Mouse (Mus musculus) lung, adult 2 months (tissue): ENCODE measurements around the gene Gm26602. TPM values are rescaled to one million over a fixed set of nuclear protein-coding genes. Genes with fewer than 3 reads are reported as not detected.

Experiments used
- DNase-seq: peaks from one replicate; pipeline ENCODE4 v3.0.0; 2022
- H3K4me1 ChIP-seq: fragments of 200-500 bp; 2 replicates; pipeline ENCODE4 v1.6.1; 2011; ENCODE audit warnings: low read length; ENCODE audit not compliant: control insufficient read depth, insufficient read depth
- H3K4me3 ChIP-seq: fragments of 200-500 bp; replicated peaks from 2 replicates; pipeline ENCODE3; 2011; ENCODE audit warnings: low read depth, mild to moderate bottlenecking, control low read depth, low read length; ENCODE audit errors: extremely low read depth
- CTCF ChIP-seq: fragments of 200-500 bp; IDR thresholded peaks from 2 replicates; pipeline ENCODE4 v1.5.1; 2011; ENCODE audit warnings: mild to moderate bottlenecking, low read length, control low read depth; ENCODE audit not compliant: insufficient read depth
- POLR2A ChIP-seq: fragments of 200-500 bp; IDR thresholded peaks from 2 replicates; pipeline ENCODE4 v1.6.1; 2011; ENCODE audit warnings: low read depth, mild to moderate bottlenecking, control low read depth, low read length, borderline replicate concordance; ENCODE audit errors: extremely low read depth
- WGBS: fragments of 180-500 bp; shearing (Covaris S2); methylation state at CpG from one replicate; pipeline ENCODE4 v1.1.7; 2018; 5-methylcytosine and 5-hydroxymethylcytosine counted together
- polyA plus RNA-seq: library from polyadenylated mRNA; depleted of rRNA; stranded (reverse); fragments of >200 nt; gene quantifications from 2 replicates; pipeline ENCODE4 v1.2.3, GENCODE M21; 2012

Gene Gm26602
- polyA plus RNA-seq, 1 experiment = not detected

DNA sequence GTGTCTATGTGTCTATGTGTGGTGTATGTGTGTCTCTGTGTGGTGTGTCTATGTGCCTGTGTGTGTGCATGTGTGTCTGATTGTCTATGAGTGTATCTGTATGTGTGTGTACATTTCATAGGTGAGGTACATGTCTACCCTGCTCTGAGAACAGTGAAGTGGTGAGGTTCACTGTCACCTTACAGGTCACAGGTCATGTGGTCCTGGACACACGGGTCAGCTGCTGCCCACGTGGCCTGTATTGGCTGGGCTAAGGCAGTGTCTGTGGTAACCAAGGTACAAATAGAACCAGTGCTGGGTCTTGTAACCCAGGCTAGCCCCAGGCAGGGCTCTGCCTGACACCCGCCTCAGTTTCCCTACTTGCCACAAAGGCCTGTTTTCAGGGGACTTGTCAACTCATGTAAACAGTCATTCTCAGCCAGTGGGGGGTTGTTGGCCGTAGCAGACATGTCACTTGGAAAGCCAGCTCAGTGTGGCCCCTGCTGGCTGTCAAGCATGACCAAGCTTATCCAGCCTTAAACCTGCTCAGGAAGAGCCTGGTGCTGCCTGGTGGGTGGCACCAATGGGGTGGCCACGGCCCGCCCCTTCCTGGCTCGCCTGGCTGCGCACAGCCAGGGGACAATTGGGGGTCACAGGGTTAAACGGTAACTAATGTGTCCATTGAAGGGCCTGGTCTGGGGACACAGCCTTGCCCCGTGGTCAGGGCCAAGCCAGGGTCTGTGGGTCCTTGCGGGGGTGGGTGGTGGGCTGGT, 27.3 kb downstream of the Gm26602 start:
- WGBS = 73% methylated on average over 11 of the region's 11 CpGs
- TF ChIP-seq POLR2A = no peak
- no peak for TF ChIP-seq CTCF
- Histone ChIP-seq H3K4me3 (no peak overlapping the region), H3K4me1 (peaks cover 36% of the 10 kb centered on the region)
- DNase-seq = no peak

DNA sequence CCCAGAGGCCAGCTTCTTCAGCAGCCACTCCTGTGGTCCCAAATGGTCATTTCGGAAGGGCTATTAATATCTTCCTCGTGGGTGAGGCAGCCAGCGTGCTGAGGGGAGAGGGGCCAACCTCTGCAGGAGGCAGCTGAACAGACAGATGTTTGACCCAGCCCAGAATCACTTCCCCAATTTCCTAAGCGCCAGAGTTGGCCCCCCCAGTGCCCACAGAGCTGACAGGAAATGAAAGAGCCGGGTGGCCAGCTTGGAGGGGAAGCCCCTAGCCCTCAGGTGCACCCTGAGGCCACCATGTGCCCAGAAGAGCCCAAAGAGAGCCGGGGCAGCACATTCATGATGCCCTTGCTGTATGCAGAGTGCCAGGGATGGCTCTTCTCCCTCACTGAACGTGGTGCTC, 30.1 kb downstream of the Gm26602 start:
- TF ChIP-seq CTCF (no peak), POLR2A (no peak)
- Histone ChIP-seq H3K4me3 (no peak overlapping the region), H3K4me1 (peaks cover 20% of the 10 kb centered on the region)
- DNase-seq = no peak
- 47% methylated on average over 7 of the region's 7 CpGs for WGBS

DNA sequence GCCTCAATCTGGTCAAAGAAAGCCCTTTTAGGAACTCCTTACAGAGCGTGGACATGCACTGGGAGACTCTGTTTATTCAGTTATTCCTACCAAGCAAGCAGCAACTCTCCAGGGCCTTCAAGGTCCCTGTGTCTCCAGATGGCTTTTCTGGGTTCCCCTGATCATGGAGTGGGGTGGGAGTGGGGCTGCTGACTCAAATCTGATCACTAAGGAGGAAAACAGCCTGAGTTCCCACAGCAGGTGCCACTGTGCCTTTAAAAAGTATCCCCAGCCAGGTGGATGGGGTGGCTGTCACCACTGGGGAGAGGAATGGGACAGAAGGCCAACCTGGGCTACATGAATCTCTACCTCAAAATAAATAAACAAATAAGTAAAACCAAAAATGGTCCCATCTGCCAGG, 32.3 kb downstream of the Gm26602 start:
- Histone ChIP-seq H3K4me3 (no peak overlapping the region), H3K4me1 (peaks cover 5% of the 10 kb centered on the region)
- 91% methylated on average over 1 of the region's 1 CpGs for WGBS
- TF ChIP-seq CTCF = no peak
- TF ChIP-seq POLR2A = no peak
- no peak for DNase-seq

DNA sequence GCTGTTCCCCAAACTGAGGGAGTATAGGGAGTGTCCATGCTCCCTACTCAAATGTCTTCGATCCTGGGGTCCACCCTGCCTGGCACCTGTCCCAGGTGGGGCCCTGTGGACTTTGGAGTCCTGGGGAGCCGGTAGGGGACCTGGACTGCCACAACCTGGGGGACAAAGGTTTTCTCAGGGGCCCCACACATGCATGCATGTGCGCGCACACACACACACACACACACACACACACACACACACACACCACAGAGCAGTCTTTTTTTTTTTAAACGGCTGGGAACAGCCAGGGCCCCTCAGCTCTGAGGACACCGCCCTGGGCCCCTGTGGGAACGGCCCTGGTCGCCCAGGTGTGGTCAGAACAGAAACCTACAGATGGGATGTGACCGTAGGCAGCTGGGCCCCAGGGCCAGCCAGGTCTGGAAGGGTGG, 32.8 kb downstream of the Gm26602 start:
- Histone ChIP-seq H3K4me3 (no peak overlapping the region), H3K4me1 (peaks cover 5% of the 10 kb centered on the region)
- 76% methylated on average over 9 of the region's 9 CpGs for WGBS
- no peak for DNase-seq
- TF ChIP-seq POLR2A (no peak), CTCF (no peak)

DNA sequence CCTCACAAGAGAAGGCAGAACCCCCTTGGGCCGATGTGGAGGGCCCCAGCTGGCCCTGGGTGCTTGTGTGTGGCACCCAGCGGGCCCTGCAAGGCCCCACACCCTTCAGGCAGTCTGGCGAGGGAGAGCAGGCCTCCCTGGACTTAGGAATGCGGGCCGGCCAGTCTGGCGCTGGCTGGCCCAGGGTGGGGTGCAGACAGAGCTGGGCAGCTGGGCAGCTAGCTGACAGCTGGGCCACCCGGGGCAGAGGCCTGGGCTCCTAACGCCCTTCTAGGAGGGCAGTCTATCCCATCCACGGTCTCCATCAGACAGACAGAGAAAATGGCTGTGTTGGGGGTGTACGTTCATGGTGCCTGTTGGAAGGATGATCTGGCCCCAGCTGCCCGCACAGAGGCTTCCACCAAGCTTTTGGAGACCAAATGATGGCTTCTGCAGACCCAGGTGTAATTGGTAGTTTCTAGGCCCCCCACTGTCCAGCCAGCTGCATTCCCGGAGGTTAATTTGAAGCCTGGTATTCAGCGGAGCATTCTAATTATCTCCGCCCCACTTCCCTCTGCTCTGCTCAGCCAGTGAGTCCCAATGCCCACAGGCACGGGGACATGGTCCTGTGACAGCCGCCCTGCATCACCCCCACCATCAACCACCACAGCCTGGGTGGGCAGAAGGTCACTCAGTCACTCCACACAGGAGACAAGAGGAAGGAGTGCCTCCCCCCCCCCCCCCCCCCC, 35.0 kb downstream of the Gm26602 start:
- Histone ChIP-seq H3K4me1 (peaks cover 5% of the 10 kb centered on the region), H3K4me3 (no peak overlapping the region)
- TF ChIP-seq CTCF (no peak), POLR2A (no peak)
- peak; percentile 50 for DNase-seq
- WGBS = 60% methylated on average over 16 of the region's 16 CpGs

DNA sequence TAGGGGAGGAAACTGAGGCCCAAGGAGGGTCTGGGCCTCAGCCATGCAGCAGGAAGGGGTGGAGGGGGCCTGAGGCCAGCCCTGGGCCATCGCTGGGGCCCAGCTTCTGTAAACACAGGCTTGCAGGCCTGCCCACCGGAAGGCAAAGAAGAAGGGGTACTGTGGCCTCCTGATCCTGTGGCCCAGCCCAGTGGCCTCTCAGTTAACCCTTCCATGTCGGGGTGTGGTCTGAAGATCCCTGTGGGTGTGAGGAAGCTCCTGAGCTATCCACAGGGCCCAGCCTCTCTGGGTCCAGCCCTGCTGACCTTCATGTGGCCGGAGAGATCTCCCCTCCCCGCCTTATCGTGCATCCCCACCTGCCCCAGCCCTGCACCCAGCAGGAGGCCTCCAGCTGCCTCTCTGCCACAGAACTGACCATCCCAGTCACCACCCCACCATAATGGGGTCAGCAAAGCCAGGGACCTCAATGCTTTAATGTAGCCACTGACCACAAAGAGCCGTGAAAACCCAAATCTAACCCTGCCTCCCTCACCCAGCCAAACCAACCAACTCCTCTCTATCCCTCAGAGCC, 36.2 kb downstream of the Gm26602 start:
- 42% methylated on average over 7 of the region's 7 CpGs for WGBS
- Histone ChIP-seq H3K4me3 (no peak overlapping the region), H3K4me1 (peaks cover 5% of the 10 kb centered on the region)
- TF ChIP-seq POLR2A = no peak
- no peak for TF ChIP-seq CTCF
- no peak for DNase-seq

DNA sequence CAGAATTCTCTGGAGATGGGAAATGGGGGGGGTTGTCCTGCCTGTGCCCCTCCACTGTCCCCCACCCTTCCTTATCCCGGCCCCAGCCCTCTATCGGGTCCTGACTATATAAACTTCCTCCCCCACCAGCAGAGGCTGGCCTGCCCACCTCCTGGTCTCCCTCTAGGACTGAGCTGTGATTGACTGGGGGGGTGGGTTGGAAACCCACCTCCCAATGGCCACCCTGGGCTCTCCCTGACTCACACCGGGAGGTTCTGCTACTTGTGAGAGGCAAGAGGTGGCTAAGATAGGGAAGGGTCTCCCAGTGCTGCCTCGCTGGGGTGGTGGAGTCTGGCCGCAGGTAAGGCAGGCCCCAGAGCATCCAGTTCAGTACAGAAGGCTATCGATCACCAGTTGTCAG, 36.8 kb downstream of the Gm26602 start:
- H3K4me3 ChIP-seq = no peak overlapping the region
- TF ChIP-seq POLR2A (no peak), CTCF (no peak)
- H3K4me1 ChIP-seq = peaks cover 5% of the 10 kb centered on the region
- WGBS = 80% methylated on average over 6 of the region's 6 CpGs
- DNase-seq = no peak

DNA sequence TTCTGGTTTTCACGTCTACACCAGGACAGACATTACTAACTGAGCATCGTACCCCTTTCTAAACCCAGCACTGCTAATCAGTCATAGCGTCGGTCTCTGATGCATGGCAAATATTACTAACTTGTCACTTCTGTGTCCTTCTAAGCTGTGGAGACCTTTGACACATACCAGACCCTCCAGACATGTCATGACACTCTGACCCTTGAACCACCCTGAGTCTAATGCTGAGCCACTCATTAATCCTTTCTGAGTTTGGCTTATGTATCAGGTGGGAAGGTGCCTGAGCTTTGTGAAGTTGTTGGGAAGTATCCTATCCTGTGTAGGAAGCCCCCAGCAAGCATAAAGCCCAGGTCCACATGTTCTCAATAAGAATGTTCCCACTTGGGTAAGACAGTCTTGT, 39.2 kb downstream of the Gm26602 start:
- H3K4me3 ChIP-seq = no peak overlapping the region
- DNase-seq = no peak
- no peak for TF ChIP-seq CTCF
- TF ChIP-seq POLR2A = no peak
- H3K4me1 ChIP-seq = peaks cover 5% of the 10 kb centered on the region
- WGBS = 92% methylated on average over 4 of the region's 4 CpGs

DNA sequence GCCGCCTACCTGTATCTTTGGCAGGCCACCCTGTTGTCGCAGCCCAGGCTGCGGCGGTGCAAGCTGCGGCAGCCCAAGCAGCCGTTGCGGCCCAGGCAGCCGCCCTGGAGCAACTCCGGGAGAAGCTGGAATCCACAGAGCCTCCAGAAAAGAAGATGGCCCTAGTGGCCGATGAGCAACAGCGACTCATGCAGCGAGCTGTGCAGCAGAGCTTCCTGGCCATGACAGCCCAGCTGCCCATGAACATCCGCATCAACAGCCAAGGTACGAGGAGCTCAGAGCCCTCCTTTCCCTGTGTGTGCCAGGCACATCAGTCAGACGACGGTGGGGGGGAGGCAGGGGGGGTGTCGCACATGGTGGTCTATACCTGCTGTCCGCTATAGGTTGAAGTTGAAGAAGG, 40.0 kb downstream of the Gm26602 start:
- no peak for TF ChIP-seq CTCF
- Histone ChIP-seq H3K4me3 (no peak overlapping the region), H3K4me1 (no peaks in the 10 kb centered on the region)
- 86% methylated on average over 18 of the region's 18 CpGs for WGBS
- no peak for DNase-seq

DNA sequence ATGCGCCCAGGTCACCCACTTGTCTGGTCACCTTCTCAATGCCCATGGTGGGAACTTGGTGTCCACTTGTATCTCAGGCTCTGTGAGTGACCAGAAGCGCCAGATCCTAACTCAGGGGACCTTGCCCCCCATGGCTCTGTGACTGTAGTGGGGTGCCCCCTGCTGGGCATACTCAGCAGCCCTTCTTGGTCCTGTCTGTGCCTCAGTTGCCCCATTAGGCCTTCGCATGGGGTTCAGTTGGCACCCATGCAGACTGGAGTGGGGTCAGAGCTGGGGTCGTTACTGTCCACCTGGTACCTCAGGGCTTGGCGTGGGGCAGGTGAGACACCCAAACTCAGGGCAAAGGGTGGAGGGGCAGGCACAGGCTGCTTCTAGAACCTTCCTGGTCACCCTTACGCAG, 43.3 kb downstream of the Gm26602 start:
- WGBS = 82% methylated on average over 6 of the region's 6 CpGs
- peak; percentile 55 for DNase-seq
- no peak overlapping the region for H3K4me3 ChIP-seq
- no peaks in the 10 kb centered on the region for H3K4me1 ChIP-seq
- TF ChIP-seq CTCF = peak; percentile 70
- TF ChIP-seq POLR2A = no peak

DNA sequence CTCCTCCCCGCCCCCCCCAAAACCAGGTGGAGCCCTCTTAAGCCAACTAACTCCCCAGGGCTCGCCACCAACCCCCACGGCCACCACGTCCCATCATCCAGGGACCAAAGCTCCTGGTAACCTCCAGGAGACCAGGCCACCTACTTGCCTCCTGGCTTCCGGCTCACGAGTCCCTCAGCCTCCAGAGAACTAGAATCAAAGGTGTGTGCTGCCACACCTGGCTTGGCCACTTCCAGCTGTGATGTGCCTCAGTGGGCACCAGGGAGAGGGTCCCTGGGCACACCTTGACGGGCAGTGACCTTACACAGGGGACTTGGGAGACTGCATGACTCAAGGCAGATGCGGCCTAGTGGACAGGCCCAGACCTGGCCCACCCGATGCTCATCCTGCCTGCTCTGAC, 45.0 kb downstream of the Gm26602 start:
- Histone ChIP-seq H3K4me3 (no peak overlapping the region), H3K4me1 (peaks cover 3% of the 10 kb centered on the region)
- no peak for TF ChIP-seq CTCF
- no peak for TF ChIP-seq POLR2A
- WGBS = 73% methylated on average over 9 of the region's 9 CpGs
- DNase-seq = no peak
